Mouse (Mus musculus): ENCODE data around the gene Ndufa13.

- TF ChIP-seq POLR2A (IDR thresholded peaks at IDR 0.05; ENCODE audit: borderline replicate concordance, extremely low read depth, low read depth, low read length): no peak
- TF ChIP-seq CTCF (IDR thresholded peaks at IDR 0.05; ENCODE audit: insufficient read depth, low read length): no peak
Observed at GRCm38 (mm10) chr8:69923986-69924385, 21.6 kb upstream of the Ndufa13 start.

Measured in lung, adult 2 months (tissue).